Mouse (Mus musculus): ENCODE results near the gene Tpo. TPM values are rescaled to one million over a fixed set of nuclear protein-coding genes. Genes with fewer than 3 reads are reported as not detected.

Gene Tpo
- polyA plus RNA-seq, 1 experiment = 0.43 TPM

GRCm38 (mm10) chr12:30030571-30030970 lies 101.9 kb downstream of the Tpo start:
- WGBS = 83% methylated on average over 5 of the region's 5 CpGs
- H3K4me3 ChIP-seq (replicated peaks; ENCODE audit: insufficient read depth, low read depth, low read length) = no peak overlapping the region
- DNase-seq = no peak
- no peak overlapping the region for H3K27ac ChIP-seq (ENCODE audit: insufficient read depth, low read length)
- H3K27me3 ChIP-seq (ENCODE audit: control insufficient read depth, insufficient read depth, low read length) = no peaks in the 10 kb centered on the region
- no peaks in the 10 kb centered on the region for H3K4me1 ChIP-seq (ENCODE audit: control insufficient read depth, insufficient read depth, low read length)
- TF ChIP-seq CTCF (IDR thresholded peaks at IDR 0.05; ENCODE audit: borderline replicate concordance, insufficient read depth, low read depth, low read length) = no peak
- no peak for TF ChIP-seq POLR2A (IDR thresholded peaks at IDR 0.05; ENCODE audit: borderline replicate concordance, insufficient read depth, low read length)

- DNase-seq = no peak
- Histone ChIP-seq H3K27ac (ENCODE audit: insufficient read depth, low read length) (no peak overlapping the region), H3K4me1 (ENCODE audit: control insufficient read depth, insufficient read depth, low read length) (no peaks in the 10 kb centered on the region), H3K27me3 (ENCODE audit: control insufficient read depth, insufficient read depth, low read length) (no peaks in the 10 kb centered on the region), H3K4me3 (replicated peaks; ENCODE audit: insufficient read depth, low read depth, low read length) (no peak overlapping the region)
- 93% methylated on average over 1 of the region's 1 CpGs for WGBS
- no peak for TF ChIP-seq POLR2A (IDR thresholded peaks at IDR 0.05; ENCODE audit: borderline replicate concordance, insufficient read depth, low read length)
- no peak for TF ChIP-seq CTCF (IDR thresholded peaks at IDR 0.05; ENCODE audit: borderline replicate concordance, insufficient read depth, low read depth, low read length)
Measured at GRCm38 (mm10) chr12:30029111-30029510, 103.3 kb downstream of the Tpo start.

- DNase-seq = no peak
- Histone ChIP-seq H3K4me3 (replicated peaks; ENCODE audit: insufficient read depth, low read depth, low read length) (no peak overlapping the region), H3K27ac (ENCODE audit: insufficient read depth, low read length) (no peak overlapping the region), H3K27me3 (ENCODE audit: control insufficient read depth, insufficient read depth, low read length) (no peaks in the 10 kb centered on the region), H3K4me1 (ENCODE audit: control insufficient read depth, insufficient read depth, low read length) (no peaks in the 10 kb centered on the region)
- WGBS = 85% methylated on average over 3 of the region's 3 CpGs
- TF ChIP-seq POLR2A (IDR thresholded peaks at IDR 0.05; ENCODE audit: borderline replicate concordance, insufficient read depth, low read length) = no peak
- no peak for TF ChIP-seq CTCF (IDR thresholded peaks at IDR 0.05; ENCODE audit: borderline replicate concordance, insufficient read depth, low read depth, low read length)
Measured at GRCm38 (mm10) chr12:30027721-30028340, 104.6 kb downstream of the Tpo start.

DNA sequence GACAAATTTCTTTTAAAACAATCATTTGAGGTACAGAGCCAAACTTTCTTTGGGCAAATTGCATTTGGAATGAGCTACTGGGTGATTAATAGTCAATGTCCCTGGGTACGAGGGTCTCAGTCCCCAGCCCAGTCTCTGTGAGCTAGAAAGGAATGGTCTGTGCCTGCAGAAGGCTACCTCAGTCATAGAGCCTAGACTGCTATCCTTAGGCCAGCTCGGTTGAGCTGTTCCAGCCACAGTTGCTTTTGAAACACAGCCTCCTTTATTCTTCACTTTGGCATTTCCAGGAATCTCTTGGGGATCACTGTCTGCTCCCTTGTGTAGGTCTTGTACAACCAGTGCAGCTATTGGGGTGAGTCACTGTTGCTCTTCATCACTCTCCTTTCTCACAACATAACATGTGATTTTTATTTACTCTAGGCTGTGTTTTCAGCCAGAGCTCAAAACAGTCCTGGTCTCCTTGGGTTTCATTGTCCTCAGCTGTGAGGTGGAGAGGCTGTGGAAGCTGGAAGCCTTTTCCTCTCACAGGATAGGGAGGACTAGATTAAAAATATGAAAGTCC lies 108.1 kb downstream of the Tpo start:
- no peak overlapping the region for H3K27ac ChIP-seq (ENCODE audit: insufficient read depth, low read length)
- no peak overlapping the region for H3K4me3 ChIP-seq (replicated peaks; ENCODE audit: insufficient read depth, low read depth, low read length)

DNA sequence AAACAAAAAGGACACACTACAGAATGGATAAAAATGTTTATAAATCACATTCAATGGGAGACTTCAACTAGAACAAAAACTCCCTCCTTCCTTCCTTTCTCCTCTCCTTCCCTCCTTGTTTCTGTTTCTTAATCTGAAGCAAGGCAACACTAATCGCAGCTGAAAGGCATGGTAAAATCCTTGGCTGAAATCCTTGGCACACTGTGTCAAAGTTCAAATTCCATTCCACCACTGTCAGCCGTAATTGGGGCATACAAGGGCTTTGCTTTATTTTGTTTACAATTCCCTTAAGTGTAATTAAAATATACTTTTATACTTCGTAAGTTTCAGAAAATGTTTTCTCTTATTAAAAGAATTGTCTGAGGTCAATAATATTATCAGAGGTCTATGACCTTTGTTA lies 108.9 kb downstream of the Tpo start:
- no peak for DNase-seq
- TF ChIP-seq CTCF (IDR thresholded peaks at IDR 0.05; ENCODE audit: borderline replicate concordance, insufficient read depth, low read depth, low read length) (no peak), POLR2A (IDR thresholded peaks at IDR 0.05; ENCODE audit: borderline replicate concordance, insufficient read depth, low read length) (no peak)
- Histone ChIP-seq H3K4me3 (replicated peaks; ENCODE audit: insufficient read depth, low read depth, low read length) (no peak overlapping the region), H3K27ac (ENCODE audit: insufficient read depth, low read length) (no peak overlapping the region), H3K4me1 (ENCODE audit: control insufficient read depth, insufficient read depth, low read length) (no peaks in the 10 kb centered on the region), H3K27me3 (ENCODE audit: control insufficient read depth, insufficient read depth, low read length) (no peaks in the 10 kb centered on the region)
- 49% methylated on average over 3 of the region's 3 CpGs for WGBS

More for the DNA sequence above, 108.1 kb downstream of the Tpo start:
- no peaks in the 10 kb centered on the region for H3K4me1 ChIP-seq (ENCODE audit: control insufficient read depth, insufficient read depth, low read length)
- TF ChIP-seq CTCF (IDR thresholded peaks at IDR 0.05; ENCODE audit: borderline replicate concordance, insufficient read depth, low read depth, low read length) (no peak), POLR2A (IDR thresholded peaks at IDR 0.05; ENCODE audit: borderline replicate concordance, insufficient read depth, low read length) (no peak)
- DNase-seq = no peak
- WGBS = 61% methylated on average over 2 of the region's 2 CpGs
- H3K27me3 ChIP-seq (ENCODE audit: control insufficient read depth, insufficient read depth, low read length) = no peaks in the 10 kb centered on the region

- TF ChIP-seq CTCF (IDR thresholded peaks at IDR 0.05; ENCODE audit: borderline replicate concordance, insufficient read depth, low read depth, low read length) (no peak), POLR2A (IDR thresholded peaks at IDR 0.05; ENCODE audit: borderline replicate concordance, insufficient read depth, low read length) (no peak)
- no peak overlapping the region for H3K27ac ChIP-seq (ENCODE audit: insufficient read depth, low read length)
- H3K4me3 ChIP-seq (replicated peaks; ENCODE audit: insufficient read depth, low read depth, low read length) = no peak overlapping the region
- no peaks in the 10 kb centered on the region for H3K4me1 ChIP-seq (ENCODE audit: control insufficient read depth, insufficient read depth, low read length)
- no peaks in the 10 kb centered on the region for H3K27me3 ChIP-seq (ENCODE audit: control insufficient read depth, insufficient read depth, low read length)
- no peak for DNase-seq
Measured at GRCm38 (mm10) chr12:30020447-30020846, 112.0 kb downstream of the Tpo start.

GRCm38 (mm10) chr12:30017131-30017530 lies 115.3 kb downstream of the Tpo start:
- TF ChIP-seq POLR2A (IDR thresholded peaks at IDR 0.05; ENCODE audit: borderline replicate concordance, insufficient read depth, low read length) = no peak
- no peak for TF ChIP-seq CTCF (IDR thresholded peaks at IDR 0.05; ENCODE audit: borderline replicate concordance, insufficient read depth, low read depth, low read length)

GRCm38 (mm10) chr12:30015501-30015900 lies 116.9 kb downstream of the Tpo start:
- Histone ChIP-seq H3K27me3 (ENCODE audit: control insufficient read depth, insufficient read depth, low read length) (no peaks in the 10 kb centered on the region), H3K4me1 (ENCODE audit: control insufficient read depth, insufficient read depth, low read length) (no peaks in the 10 kb centered on the region), H3K4me3 (replicated peaks; ENCODE audit: insufficient read depth, low read depth, low read length) (no peak overlapping the region), H3K27ac (ENCODE audit: insufficient read depth, low read length) (no peak overlapping the region)
- WGBS = 81% methylated on average over 9 of the region's 9 CpGs
- no peak for TF ChIP-seq CTCF (IDR thresholded peaks at IDR 0.05; ENCODE audit: borderline replicate concordance, insufficient read depth, low read depth, low read length)
- TF ChIP-seq POLR2A (IDR thresholded peaks at IDR 0.05; ENCODE audit: borderline replicate concordance, insufficient read depth, low read length) = no peak
- DNase-seq = no peak

More at GRCm38 (mm10) chr12:30017131-30017530, 115.3 kb downstream of the Tpo start:
- WGBS = 40% methylated on average over 3 of the region's 3 CpGs
- no peak overlapping the region for H3K27ac ChIP-seq (ENCODE audit: insufficient read depth, low read length)
- H3K4me3 ChIP-seq (replicated peaks; ENCODE audit: insufficient read depth, low read depth, low read length) = no peak overlapping the region
- no peaks in the 10 kb centered on the region for H3K4me1 ChIP-seq (ENCODE audit: control insufficient read depth, insufficient read depth, low read length)
- no peak for DNase-seq
- no peaks in the 10 kb centered on the region for H3K27me3 ChIP-seq (ENCODE audit: control insufficient read depth, insufficient read depth, low read length)
